ENCODE assay signal across 11 mouse cellular contexts in the genomic region with DNA sequence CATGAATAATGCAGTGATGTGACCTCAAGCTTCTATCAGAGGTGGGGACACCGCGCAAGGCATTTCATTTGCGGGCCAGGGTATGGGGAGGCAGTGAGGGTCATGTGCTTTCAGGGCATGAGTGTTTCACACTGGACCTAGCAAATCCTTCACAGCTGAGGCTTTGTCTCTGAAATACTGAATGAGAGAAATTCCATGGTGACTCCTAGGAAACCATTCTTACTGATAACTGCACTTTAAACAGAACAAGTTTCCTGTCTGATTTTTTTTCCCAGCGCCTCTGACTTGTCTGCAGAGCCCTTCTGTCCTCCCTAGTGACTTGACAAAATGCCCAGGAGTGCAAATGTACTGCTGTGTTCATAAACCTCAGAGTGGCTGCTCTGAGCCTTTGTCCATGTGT. TPM values are rescaled to one million over a fixed set of nuclear protein-coding genes. Genes with fewer than 3 reads are reported as not detected.
A peak's percentile ranks its signal among the peaks of the same experiment; 100 is the strongest.
DNase-seq lines count a peak whose midpoint lies in the region; ATAC-seq and TF ChIP-seq lines count a peak whose summit lies in the region.
"Had no signal": no experiment of that assay in that cellular context is flagged by ENCODE, and none has a peak within 500 bp of the region (broad histone marks: within the 10 kb centered on the region; RNA-seq: fewer than 3 reads in every experiment).

No protein-coding gene starts in this region.

- H3K4me2 ChIP-seq in lung, postnatal 0 days (replicated peaks; ENCODE audit: low read depth, low read length): no peak overlapping the region
- no peak overlapping the region for H3K4me2 ChIP-seq in hindbrain, embryonic 11.5 days (replicated peaks; ENCODE audit: low read depth, low read length)
- no peak overlapping the region for H3K4me2 ChIP-seq in neural tube, embryonic 13.5 days

- no peak overlapping the region for H3K4me3 ChIP-seq in lung, postnatal 0 days (ENCODE audit: low read depth, low read length)
- H3K4me3 ChIP-seq in lung, adult 2 months (replicated peaks; ENCODE audit: extremely low read depth, low read depth, low read length): no peak overlapping the region
- no peak overlapping the region for H3K4me3 ChIP-seq in hindbrain, embryonic 11.5 days (ENCODE audit: low read depth, low read length)
- no peak overlapping the region for H3K4me3 ChIP-seq in neural tube, embryonic 13.5 days

- 46% methylated on average over 4 of the region's 4 CpGs for WGBS in lung, postnatal 0 days
- WGBS in lung, adult 2 months: 70% methylated on average over 4 of the region's 4 CpGs
- 27% methylated on average over 4 of the region's 4 CpGs for WGBS in hindbrain, embryonic 11.5 days
- WGBS in neural tube, embryonic 13.5 days: 19% methylated on average over 4 of the region's 4 CpGs

- no peaks in the 10 kb centered on the region for H3K9me3 ChIP-seq in lung, postnatal 0 days (ENCODE audit: low read length)
- H3K9me3 ChIP-seq in hindbrain, embryonic 11.5 days (ENCODE audit: control insufficient read depth, low read length): no peaks in the 10 kb centered on the region
- no peaks in the 10 kb centered on the region for H3K9me3 ChIP-seq in neural tube, embryonic 13.5 days

- H3K4me1 ChIP-seq in lung, postnatal 0 days (ENCODE audit: insufficient read depth, low read depth, low read length): no peaks in the 10 kb centered on the region
- H3K4me1 ChIP-seq in lung, adult 2 months (ENCODE audit: control insufficient read depth, insufficient read depth, low read length): peaks cover 4% of the 10 kb centered on the region; the same call in 1 of the 2 replicates
- peaks cover 32% of the 10 kb centered on the region for H3K4me1 ChIP-seq in hindbrain, embryonic 11.5 days (replicated peaks; ENCODE audit: control insufficient read depth, insufficient read depth, low read length)
- H3K4me1 ChIP-seq in neural tube, embryonic 13.5 days (replicated peaks): peaks cover 100% of the 10 kb centered on the region

- ATAC-seq in lung, postnatal 0 days: no peak
- peak; percentile 80 for ATAC-seq in hindbrain, embryonic 11.5 days (ENCODE audit: low FRiP score)
- peak; percentile 69 for ATAC-seq in neural tube, embryonic 13.5 days (ENCODE audit: low read depth)

- no peak for TF ChIP-seq EP300 in lung, postnatal 0 days (IDR thresholded peaks at IDR 0.05)

- peak; percentile 26 for DNase-seq in lung, postnatal 0 days (ENCODE audit: low spot score)
- DNase-seq in lung, adult 2 months: no peak
- peak; percentile 79 for DNase-seq in embryo, embryonic 11 days
- peak; percentile 77 for DNase-seq in hindbrain, embryonic 11.5 days (ENCODE audit: low spot score)
- DNase-seq in adrenal gland, postnatal 25 days: no peak
- DNase-seq in thymus, postnatal 4 days: no peak
- DNase-seq: liver had no signal

- H3K36me3 ChIP-seq in lung, postnatal 0 days (ENCODE audit: insufficient read depth, low read length): peaks cover 26% of the 10 kb centered on the region; the same call in 1 of the 2 replicates
- no peaks in the 10 kb centered on the region for H3K36me3 ChIP-seq in hindbrain, embryonic 11.5 days (ENCODE audit: control insufficient read depth, insufficient read depth, low read length)
- peaks cover 24% of the 10 kb centered on the region for H3K36me3 ChIP-seq in neural tube, embryonic 13.5 days

- no peak for TF ChIP-seq CTCF in lung, postnatal 0 days (IDR thresholded peaks at IDR 0.05)
- TF ChIP-seq CTCF in lung, adult 2 months (IDR thresholded peaks at IDR 0.05; ENCODE audit: insufficient read depth, low read length): no peak

- H3K27me3 ChIP-seq in lung, postnatal 0 days (replicated peaks; ENCODE audit: insufficient read depth, low read length): no peaks in the 10 kb centered on the region
- no peaks in the 10 kb centered on the region for H3K27me3 ChIP-seq in hindbrain, embryonic 11.5 days (ENCODE audit: control insufficient read depth, insufficient read depth, low read length)
- no peaks in the 10 kb centered on the region for H3K27me3 ChIP-seq in neural tube, embryonic 13.5 days

- no peak overlapping the region for H3K9ac ChIP-seq in lung, postnatal 0 days (replicated peaks; ENCODE audit: low read depth)
- H3K9ac ChIP-seq in hindbrain, embryonic 11.5 days (ENCODE audit: low read depth, low read length): no peak overlapping the region
- H3K9ac ChIP-seq in neural tube, embryonic 13.5 days: 0 out of 2 replicates have a peak overlapping the region, but pooled peaks have one; percentile 19

- no peak overlapping the region for H3K27ac ChIP-seq in lung, postnatal 0 days (ENCODE audit: low read length)
- H3K27ac ChIP-seq in hindbrain, embryonic 11.5 days (ENCODE audit: low read depth, low read length): peak overlapping the region; percentile 87
- peak overlapping the region; percentile 89 for H3K27ac ChIP-seq in neural tube, embryonic 13.5 days (replicated peaks)

- TF ChIP-seq POLR2A in lung, adult 2 months (IDR thresholded peaks at IDR 0.05; ENCODE audit: borderline replicate concordance, extremely low read depth, low read depth, low read length): no peak

RNA-seq across cellular contexts. Expression of a gene that starts 41.5 kb away (rescaled TPM):
- not detected in 2 replicates for polyA plus RNA-seq in lung, postnatal 0 days (2015; fragmentation: Nextera tagmentation; extraction: Ambion mirVana)
- not detected in 2 replicates for polyA plus RNA-seq in lung, adult 2 months (2012; rRNA removed)
- not detected in 2 replicates for polyA plus RNA-seq in hindbrain, embryonic 11.5 days (2014; fragmentation: Nextera tagmentation; extraction: Ambion mirVana)
- polyA plus RNA-seq in neural tube, embryonic 13.5 days (2015; fragmentation: Nextera tagmentation; extraction: Ambion mirVana): not detected in 2 replicates
- not detected in 2 replicates for total RNA-seq in adrenal gland, postnatal 25 days (2021)
- total RNA-seq: hematopoietic stem cell, adult 5-6 weeks; layer of hippocampus, adult 18-20 months; MEL had no signal

Comparison
In these comparisons a context has a peak if more than half of its experiments do, and no peak if none do; other contexts are left out.
1. DNase-seq: peak in lung, postnatal 0 days (single experiment), embryo, embryonic 11 days (single experiment) and hindbrain, embryonic 11.5 days (single experiment); none in lung, adult 2 months (single experiment), adrenal gland, postnatal 25 days (single experiment) and thymus, postnatal 4 days (single experiment).